Mouse (Mus musculus) forebrain, embryonic 16.5 days (tissue): Measurements from ENCODE around the gene Fer1l5. TPM values are rescaled to one million over a fixed set of nuclear protein-coding genes. Genes with fewer than 3 reads are reported as not detected.

ENCODE experiments used
- ATAC-seq: fragments of 200-750 bp; cut with Nextera tagmentation; 2 replicates; pipeline ENCODE4 v1.8.0; 2017; ENCODE audit warnings: mild to moderate bottlenecking, moderate library complexity
- H3K27ac ChIP-seq: fragments of 300-500 bp; sonication (generic); 2 replicates; pipeline ENCODE4 v1.5.1; 2014; ENCODE audit warnings: low read length, control low read depth
- H3K27me3 ChIP-seq: fragments of 300-500 bp; sonication (generic); replicated peaks from 2 replicates; pipeline ENCODE4 v1.6.1; 2014; ENCODE audit warnings: low read length; ENCODE audit not compliant: control insufficient read depth, insufficient read depth
- H3K36me3 ChIP-seq: fragments of 300-500 bp; sonication (generic); 2 replicates; pipeline ENCODE4 v1.6.1; 2014; ENCODE audit not compliant: control insufficient read depth, insufficient read depth
- H3K4me1 ChIP-seq: fragments of 300-500 bp; sonication (generic); replicated peaks from 2 replicates; pipeline ENCODE4 v1.6.1; 2014; ENCODE audit warnings: low read length; ENCODE audit not compliant: control insufficient read depth, insufficient read depth
- H3K4me2 ChIP-seq: fragments of 300-500 bp; sonication (generic); 2 replicates; pipeline ENCODE4 v1.6.1; 2014; ENCODE audit warnings: mild to moderate bottlenecking, low read length, control low read depth
- H3K4me3 ChIP-seq: fragments of 300-500 bp; sonication (generic); replicated peaks from 2 replicates; pipeline ENCODE4 v1.5.1; 2014; ENCODE audit warnings: mild to moderate bottlenecking, low read length, control low read depth
- H3K9ac ChIP-seq: fragments of 300-500 bp; sonication (generic); replicated peaks from 2 replicates; pipeline ENCODE4 v1.6.1; 2014; ENCODE audit warnings: low read depth, low read length, control low read depth
- H3K9me3 ChIP-seq: fragments of 300-500 bp; sonication (generic); 2 replicates; pipeline ENCODE4 v1.6.1; 2016; ENCODE audit warnings: low read length; ENCODE audit not compliant: control insufficient read depth
- WGBS: fragments of 180-500 bp; shearing (Covaris S2); extraction: QIAGEN DNeasy Blood & Tissue Kit; methylation state at CpG from one replicate; pipeline ENCODE4 v1.1.7; 2014; 5-methylcytosine and 5-hydroxymethylcytosine counted together
- polyA plus RNA-seq: library from polyadenylated mRNA; unstranded; fragments of >200 nt; fragmentation: Nextera tagmentation; extraction: Ambion mirVana; gene quantifications from 2 replicates; pipeline ENCODE4 v1.2.1, GENCODE M21; 2015

The Fer1l5 gene
- polyA plus RNA-seq, 1 experiment from 2014 or later = 3.2 TPM

- peak overlapping the region; percentile 64 for H3K27ac ChIP-seq
- WGBS = 12% methylated on average over 4 of the region's 4 CpGs
- H3K4me2 ChIP-seq = no peak overlapping the region
- ATAC-seq = peak; percentile 92
- no peak overlapping the region for H3K9ac ChIP-seq
- H3K9me3 ChIP-seq = no peaks in the 10 kb centered on the region
- H3K27me3 ChIP-seq = no peaks in the 10 kb centered on the region
- no peak overlapping the region for H3K4me3 ChIP-seq
- H3K4me1 ChIP-seq = peaks cover 15% of the 10 kb centered on the region
- H3K36me3 ChIP-seq = no peaks in the 10 kb centered on the region
Measured at GRCm38 (mm10) chr1:36401509-36401908, 29.4 kb downstream of the Fer1l5 start.

GRCm38 (mm10) chr1:36404531-36404930, 32.4 kb downstream of the Fer1l5 start:
- no peaks in the 10 kb centered on the region for H3K27me3 ChIP-seq
- no peaks in the 10 kb centered on the region for H3K36me3 ChIP-seq
- ATAC-seq = no peak
- WGBS = 82% methylated on average over 6 of the region's 6 CpGs
- H3K9me3 ChIP-seq = no peaks in the 10 kb centered on the region
- no peak overlapping the region for H3K4me3 ChIP-seq
- no peak overlapping the region for H3K9ac ChIP-seq
- H3K27ac ChIP-seq = no peak overlapping the region
- peaks cover 15% of the 10 kb centered on the region for H3K4me1 ChIP-seq
- H3K4me2 ChIP-seq = no peak overlapping the region

DNA sequence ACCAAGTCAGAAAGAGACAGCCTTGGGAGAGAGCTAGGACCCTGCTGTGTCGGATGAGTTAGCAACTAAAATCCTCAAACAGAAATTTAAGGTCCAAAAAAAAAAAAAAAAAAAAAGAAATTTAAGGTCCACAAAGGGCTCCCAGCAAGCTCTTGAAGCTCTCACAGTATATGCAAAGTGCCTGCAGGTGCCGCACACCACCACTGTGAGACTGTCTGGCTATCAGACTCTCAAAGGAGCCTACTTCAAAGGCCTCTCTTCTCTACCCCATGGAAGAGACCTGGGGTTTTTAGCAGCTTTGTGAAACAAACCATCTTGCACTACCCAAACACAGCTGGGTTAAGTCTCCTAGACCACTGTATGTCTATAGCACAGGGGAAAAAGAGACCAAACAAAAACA, 57.4 kb downstream of the Fer1l5 start:
- H3K4me1 ChIP-seq = no peaks in the 10 kb centered on the region
- no peak for ATAC-seq
- H3K9me3 ChIP-seq = no peaks in the 10 kb centered on the region
- H3K9ac ChIP-seq = no peak overlapping the region
- no peak overlapping the region for H3K4me2 ChIP-seq
- peaks cover 43% of the 10 kb centered on the region for H3K36me3 ChIP-seq
- WGBS = 92% methylated on average over 2 of the region's 2 CpGs
- H3K27ac ChIP-seq = no peak overlapping the region
- H3K4me3 ChIP-seq = no peak overlapping the region
- no peaks in the 10 kb centered on the region for H3K27me3 ChIP-seq

- ATAC-seq = no peak
- H3K36me3 ChIP-seq = peaks cover 34% of the 10 kb centered on the region
- WGBS = 89% methylated on average over 4 of the region's 4 CpGs
Measured at GRCm38 (mm10) chr1:36432999-36433398, 60.9 kb downstream of the Fer1l5 start.

GRCm38 (mm10) chr1:36433616-36434015, 61.5 kb downstream of the Fer1l5 start:
- H3K27me3 ChIP-seq = no peaks in the 10 kb centered on the region
- no peak overlapping the region for H3K9ac ChIP-seq
- no peak overlapping the region for H3K27ac ChIP-seq
- no peak for ATAC-seq
- no peaks in the 10 kb centered on the region for H3K9me3 ChIP-seq
- no peak overlapping the region for H3K4me2 ChIP-seq
- 91% methylated on average over 3 of the region's 3 CpGs for WGBS
- H3K4me3 ChIP-seq = no peak overlapping the region
- no peaks in the 10 kb centered on the region for H3K4me1 ChIP-seq
- H3K36me3 ChIP-seq = peaks cover 33% of the 10 kb centered on the region

More at GRCm38 (mm10) chr1:36432999-36433398, 60.9 kb downstream of the Fer1l5 start:
- Histone ChIP-seq H3K4me1 (no peaks in the 10 kb centered on the region), H3K9ac (no peak overlapping the region), H3K27ac (no peak overlapping the region), H3K9me3 (no peaks in the 10 kb centered on the region), H3K4me3 (no peak overlapping the region), H3K4me2 (no peak overlapping the region), H3K27me3 (no peaks in the 10 kb centered on the region)

- Histone ChIP-seq H3K4me3 (no peak overlapping the region), H3K27me3 (no peaks in the 10 kb centered on the region), H3K4me2 (no peak overlapping the region), H3K4me1 (no peaks in the 10 kb centered on the region), H3K9me3 (no peaks in the 10 kb centered on the region), H3K36me3 (peaks cover 32% of the 10 kb centered on the region), H3K9ac (no peak overlapping the region), H3K27ac (no peak overlapping the region)
- 83% methylated on average over 4 of the region's 4 CpGs for WGBS
- no peak for ATAC-seq
Measured at GRCm38 (mm10) chr1:36435071-36435470, 63.0 kb downstream of the Fer1l5 start.

DNA sequence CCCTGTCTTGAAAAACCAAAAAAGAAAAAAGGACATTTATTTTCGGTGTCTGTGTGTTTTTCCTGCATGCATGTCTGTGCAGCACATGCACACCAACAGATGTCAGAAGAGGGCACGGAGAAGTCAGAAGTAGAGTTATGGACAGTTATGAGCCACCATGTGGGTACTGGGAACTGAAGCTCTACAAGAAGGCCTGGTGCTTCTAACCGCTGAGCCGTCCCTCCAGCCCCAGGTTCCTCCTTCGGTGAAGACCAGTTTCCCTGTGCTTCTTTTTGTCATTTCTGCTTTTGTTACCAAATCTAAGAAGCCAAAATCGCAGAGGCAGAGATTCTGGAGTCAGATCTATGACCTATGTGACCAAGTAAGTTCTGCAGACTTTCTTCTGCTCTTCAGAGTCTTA, 64.4 kb downstream of the Fer1l5 start:
- H3K27ac ChIP-seq = no peak overlapping the region
- WGBS = 99% methylated on average over 6 of the region's 6 CpGs
- H3K4me1 ChIP-seq = no peaks in the 10 kb centered on the region
- no peaks in the 10 kb centered on the region for H3K9me3 ChIP-seq
- no peak overlapping the region for H3K4me2 ChIP-seq
- H3K36me3 ChIP-seq = peaks cover 30% of the 10 kb centered on the region
- no peak overlapping the region for H3K9ac ChIP-seq
- H3K27me3 ChIP-seq = no peaks in the 10 kb centered on the region
- no peak overlapping the region for H3K4me3 ChIP-seq
- ATAC-seq = no peak

GRCm38 (mm10) chr1:36437223-36437622, 65.1 kb downstream of the Fer1l5 start:
- WGBS = 97% methylated on average over 3 of the region's 3 CpGs
- Histone ChIP-seq H3K9me3 (no peaks in the 10 kb centered on the region), H3K36me3 (peaks cover 30% of the 10 kb centered on the region), H3K4me2 (no peak overlapping the region), H3K27ac (no peak overlapping the region), H3K27me3 (no peaks in the 10 kb centered on the region), H3K4me1 (no peaks in the 10 kb centered on the region), H3K9ac (no peak overlapping the region), H3K4me3 (no peak overlapping the region)
- no peak for ATAC-seq

- Histone ChIP-seq H3K9ac (no peak overlapping the region), H3K36me3 (peaks cover 22% of the 10 kb centered on the region)
- 63% methylated on average over 4 of the region's 4 CpGs for WGBS
Measured at GRCm38 (mm10) chr1:36441101-36441500, 69.0 kb downstream of the Fer1l5 start.

More at GRCm38 (mm10) chr1:36441101-36441500, 69.0 kb downstream of the Fer1l5 start:
- Histone ChIP-seq H3K4me1 (peaks cover 8% of the 10 kb centered on the region), H3K27me3 (no peaks in the 10 kb centered on the region), H3K27ac (no peak overlapping the region; the same call in 1 of the 2 replicates), H3K9me3 (no peaks in the 10 kb centered on the region), H3K4me2 (no peak overlapping the region), H3K4me3 (no peak overlapping the region)
- no peak for ATAC-seq
